Mouse (Mus musculus): ENCODE results near the gene P3h4.
A peak's percentile ranks its signal among the peaks of the same experiment; 100 is the strongest.

The P3h4 gene

GRCm38 (mm10) chr11:100408076-100408834, 6.4 kb downstream of the P3h4 start:
- DNase-seq = peak; percentile 83

DNA sequence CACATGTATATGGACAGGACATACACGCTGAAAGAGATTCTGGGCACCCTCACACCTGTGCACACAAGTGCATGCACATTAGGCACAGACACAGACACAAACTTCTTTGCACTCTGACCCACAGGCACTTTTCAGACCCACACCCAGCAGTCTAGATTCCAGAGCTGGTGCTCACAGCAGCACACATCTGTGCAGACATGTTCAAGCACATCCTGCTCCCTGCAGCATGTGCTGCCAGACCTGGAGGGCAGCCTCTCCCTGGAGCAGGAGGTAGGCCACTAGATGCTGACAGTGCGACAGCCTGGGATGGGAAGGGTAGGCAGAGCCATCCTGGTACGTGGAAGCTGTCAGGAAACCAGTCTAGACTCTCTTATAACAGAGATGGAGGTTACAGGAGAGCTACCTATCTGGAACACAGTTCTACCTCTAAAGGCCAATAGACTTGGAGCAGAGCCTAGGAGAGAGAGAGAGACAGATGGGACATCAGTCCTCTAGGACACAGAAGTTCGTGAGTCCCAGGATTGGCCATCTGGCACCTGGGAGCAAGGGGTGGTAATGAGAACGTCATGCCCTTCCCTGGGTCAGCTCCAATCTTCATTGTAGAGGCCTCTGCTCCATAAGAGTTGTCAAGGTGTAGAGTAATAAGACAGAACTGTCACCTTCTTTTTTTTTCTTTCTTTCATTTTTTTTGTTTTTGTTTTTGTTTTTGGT, 7.5 kb downstream of the P3h4 start:
- DNase-seq = peak; percentile 96

GRCm38 (mm10) chr11:100406273-100406672, 8.4 kb downstream of the P3h4 start:
- peak; percentile 76 for DNase-seq

- DNase-seq = peak; percentile 48
Observed at GRCm38 (mm10) chr11:100404456-100405074, 10.1 kb downstream of the P3h4 start.

DNA sequence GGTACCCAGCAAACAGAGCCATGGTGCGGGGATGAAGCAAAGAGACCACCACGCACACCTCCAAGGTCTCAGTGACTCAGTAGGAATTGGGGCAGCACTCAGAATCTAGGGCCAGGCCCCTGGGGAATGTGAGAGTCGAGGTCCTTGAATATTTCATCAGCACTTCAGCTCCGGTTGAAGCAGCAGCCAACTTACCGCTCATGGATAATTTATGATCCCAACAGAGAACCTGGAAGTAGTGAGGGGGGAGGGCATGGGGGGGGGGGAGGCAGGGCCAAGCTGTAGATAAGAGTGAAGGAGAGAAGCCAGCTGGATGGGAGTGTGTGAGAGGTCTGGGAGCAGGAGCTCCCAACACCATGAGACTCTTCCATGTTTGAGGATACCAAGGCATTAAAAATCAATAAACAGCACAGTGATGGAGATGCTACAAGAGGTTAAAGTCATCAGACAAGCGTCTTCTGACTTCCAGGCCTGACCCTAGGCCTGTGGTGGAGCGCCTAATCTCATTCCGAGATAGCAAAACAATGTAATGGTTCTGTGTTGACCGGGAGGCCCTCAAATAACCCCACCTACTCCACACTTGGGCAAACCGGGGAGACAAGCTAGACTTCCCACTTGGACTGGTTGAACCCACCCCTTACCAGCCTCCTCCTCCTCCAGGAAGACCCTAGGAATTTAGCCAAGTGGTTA, 11.0 kb downstream of the P3h4 start:
- peak; percentile 36 for DNase-seq

- peak; percentile 53 for DNase-seq
Observed at GRCm38 (mm10) chr11:100402682-100403081, 12.0 kb downstream of the P3h4 start.

DNA sequence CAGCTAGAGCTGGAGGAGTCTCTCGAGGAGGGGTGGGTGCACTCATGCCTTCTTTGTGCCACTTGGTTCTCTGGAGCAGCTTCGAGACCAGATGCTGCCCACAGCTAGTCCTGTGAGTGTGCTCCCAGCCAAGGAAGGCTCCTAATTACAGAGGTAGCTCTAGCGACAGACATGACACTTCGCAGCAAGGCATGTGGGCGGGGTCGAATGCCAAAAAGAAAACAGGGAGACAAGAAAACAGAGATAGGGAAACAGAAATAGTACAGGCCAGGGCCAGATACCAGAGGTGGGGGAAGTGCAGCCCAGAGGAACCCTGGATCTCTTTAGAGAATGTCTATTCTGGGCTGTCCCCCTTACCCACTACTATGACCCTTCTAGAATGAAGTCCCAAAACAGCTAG, 12.4 kb downstream of the P3h4 start:
- peak; percentile 46 for DNase-seq

DNA sequence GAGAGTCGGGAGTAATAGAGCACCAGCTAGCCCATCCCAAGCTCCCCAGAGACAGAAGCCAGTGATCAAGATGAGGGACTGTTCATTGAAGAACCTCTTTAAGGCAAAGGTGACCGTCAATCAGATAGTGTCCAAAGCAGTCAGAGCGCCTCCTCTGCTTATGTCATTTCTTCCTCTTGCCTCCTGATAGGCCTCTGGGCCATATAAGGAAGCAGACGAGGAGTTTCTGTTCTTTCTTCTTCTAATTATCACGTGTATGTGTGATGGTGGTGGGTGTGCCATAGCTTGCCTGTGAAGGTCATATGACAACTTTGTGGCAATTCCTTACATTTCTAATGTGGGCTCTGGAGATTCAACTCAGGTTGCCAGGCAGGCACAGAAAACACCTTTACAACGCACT, 13.8 kb downstream of the P3h4 start:
- no peak for DNase-seq

DNA sequence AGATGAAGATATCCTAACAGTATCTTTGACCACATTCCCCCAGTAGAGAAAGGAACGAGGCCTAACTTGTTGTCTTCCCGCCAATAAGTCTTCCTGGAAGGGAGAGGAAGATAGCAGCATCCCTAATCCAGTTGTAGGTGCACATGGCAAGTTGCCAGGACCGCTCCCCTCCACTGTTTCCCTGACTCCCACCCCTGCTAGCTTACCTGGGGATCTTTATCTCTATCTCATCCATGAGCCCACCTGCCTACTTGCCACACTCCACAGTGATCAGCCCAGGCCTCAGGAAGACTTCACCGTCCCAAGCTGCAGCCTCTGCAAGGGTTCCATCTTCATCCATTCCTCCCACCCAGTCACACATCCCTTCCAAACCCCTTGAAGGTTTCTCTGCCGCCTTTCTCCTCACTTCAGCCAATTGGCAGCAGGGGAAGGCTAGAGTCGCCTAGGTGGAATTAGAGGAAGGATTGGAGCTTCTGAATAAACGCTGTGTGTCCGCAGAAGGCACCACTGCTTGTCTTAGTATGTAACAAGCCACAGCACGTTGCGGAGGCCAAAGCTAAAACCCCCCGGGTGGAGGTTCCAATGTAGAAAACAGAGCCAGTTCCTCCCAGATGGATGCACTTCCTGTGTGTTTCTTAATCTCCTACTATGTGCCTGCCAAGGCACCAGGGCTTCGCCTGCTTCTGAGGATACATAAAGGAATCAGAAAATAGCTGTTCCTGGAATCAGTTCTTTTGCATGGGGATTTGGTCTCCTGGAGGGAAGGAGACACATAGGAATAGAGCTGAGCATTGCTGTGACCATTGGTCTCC, 14.7 kb downstream of the P3h4 start:
- DNase-seq = peak; percentile 63

DNA sequence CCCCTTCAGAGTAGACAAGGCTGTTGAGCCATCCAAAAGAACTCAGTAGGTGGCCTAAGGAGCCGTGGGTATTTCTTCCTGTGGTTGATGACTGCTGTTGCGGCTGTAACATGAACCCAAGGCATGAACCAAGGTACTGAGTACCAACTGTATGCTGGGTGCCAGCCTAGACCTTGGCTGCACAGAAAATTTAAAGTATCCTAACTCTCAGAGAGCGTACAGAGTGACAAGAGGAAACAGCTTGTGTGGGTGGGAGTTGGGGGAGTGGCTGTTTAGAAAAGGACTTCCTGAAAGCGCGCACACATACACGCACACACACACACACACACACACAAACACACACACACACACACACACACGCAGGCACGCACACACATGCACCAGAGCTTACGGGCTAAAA, 15.3 kb downstream of the P3h4 start:
- peak; percentile 34 for DNase-seq

DNA sequence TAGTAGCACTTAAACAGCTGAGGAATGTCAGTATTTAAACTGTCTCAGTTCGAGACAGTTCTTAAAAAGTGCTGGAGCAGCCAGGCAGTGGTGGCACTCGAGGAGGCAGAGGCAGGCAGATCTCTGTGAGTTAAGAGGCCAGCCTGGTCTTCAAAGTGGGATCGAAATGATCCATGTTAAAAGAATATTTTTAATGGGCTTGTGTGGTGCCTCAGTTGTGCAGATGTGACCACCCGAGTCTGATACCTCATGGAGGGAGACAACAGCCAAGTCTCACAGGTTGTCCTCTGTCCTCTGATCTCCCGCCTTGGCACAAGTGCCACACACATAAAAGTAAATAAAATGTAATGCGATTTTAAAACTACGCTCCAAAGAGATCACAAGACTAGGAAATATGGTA, 16.1 kb downstream of the P3h4 start:
- DNase-seq = peak; percentile 53

GRCm38 (mm10) chr11:100397600-100398389, 16.8 kb downstream of the P3h4 start, which contains the start of gene Jup:
Gene Jup, minus strand, starts transcription at chr11:100397763.
- peak; percentile 100 for DNase-seq

- DNase-seq = peak; percentile 86
Observed at GRCm38 (mm10) chr11:100396886-100397599, 17.6 kb downstream of the P3h4 start.

GRCm38 (mm10) chr11:100395861-100396631, 18.6 kb downstream of the P3h4 start:
- DNase-seq = peak; percentile 86

GRCm38 (mm10) chr11:100395200-100395599, 19.4 kb downstream of the P3h4 start:
- peak; percentile 91 for DNase-seq

DNA sequence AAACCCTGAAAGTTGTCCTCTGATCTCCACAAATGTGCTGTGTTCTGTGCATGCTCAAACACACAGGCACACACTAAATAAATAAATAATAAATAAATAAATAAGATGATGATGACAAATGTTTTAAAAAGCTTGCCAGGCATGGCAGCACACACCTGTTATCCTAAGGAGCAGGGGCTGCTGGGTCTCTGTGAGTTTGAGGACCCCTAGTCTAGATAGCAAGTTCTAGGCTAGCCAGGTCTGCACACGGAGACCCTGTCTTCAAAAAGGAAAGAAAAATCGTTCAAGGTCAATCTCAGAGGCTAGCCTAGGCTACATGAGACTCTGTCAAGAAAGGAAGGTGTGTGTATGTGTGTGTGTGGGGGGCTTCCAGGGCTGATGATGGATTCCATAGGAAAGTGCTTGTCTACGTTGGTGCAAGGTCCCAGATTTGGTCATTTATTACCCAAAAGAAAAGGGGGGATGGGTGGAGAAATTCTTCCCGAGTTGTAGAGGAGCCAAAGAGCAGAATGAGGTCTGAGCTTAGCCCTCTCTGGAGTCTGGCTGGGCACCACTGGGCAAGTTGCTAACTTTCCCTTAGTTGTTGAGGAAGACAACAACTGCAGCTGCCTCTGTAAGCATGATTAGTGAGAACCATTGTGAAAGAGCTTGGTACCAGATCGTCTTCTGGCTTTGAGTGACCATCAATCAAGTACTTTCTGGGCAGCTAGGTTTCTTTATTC, 20.1 kb downstream of the P3h4 start:
- DNase-seq = peak; percentile 55

GRCm38 (mm10) chr11:100393733-100394132, 20.9 kb downstream of the P3h4 start:
- DNase-seq = peak; percentile 77

- DNase-seq = no peak
Observed at GRCm38 (mm10) chr11:100392958-100393357, 21.7 kb downstream of the P3h4 start.

GRCm38 (mm10) chr11:100391884-100392345, 22.7 kb downstream of the P3h4 start:
- DNase-seq = no peak

Measured in cerebellum, adult 11-12 months (tissue).